10 mouse cellular contexts compared by ENCODE assay signal in the genomic region with DNA sequence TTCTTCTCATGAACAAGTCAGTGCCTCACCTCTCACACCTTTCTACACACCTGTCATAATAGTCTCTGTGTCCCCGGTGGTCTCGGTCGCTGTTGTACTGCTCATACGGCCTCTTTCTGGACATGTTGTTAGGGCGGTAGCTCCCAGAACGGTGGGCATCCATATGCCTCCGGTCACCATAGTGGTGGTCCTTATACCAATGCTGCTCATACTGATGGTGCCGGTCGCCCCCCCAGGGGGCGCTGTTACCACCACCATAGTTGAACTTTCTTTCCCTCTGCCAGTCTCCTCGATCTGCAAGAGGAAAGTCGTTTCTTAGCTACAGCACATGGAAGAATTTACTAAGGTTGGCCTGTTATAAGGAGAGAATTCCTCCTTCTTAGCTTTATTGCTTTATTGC.
DNase-seq lines count a peak whose midpoint lies in the region; ATAC-seq and TF ChIP-seq lines count a peak whose summit lies in the region.
"Had no signal": no experiment of that assay in that cellular context is flagged by ENCODE, and none has a peak within 500 bp of the region (broad histone marks: within the 10 kb centered on the region; RNA-seq: fewer than 3 reads in every experiment).

No protein-coding gene starts in this region.

- peaks cover 53% of the 10 kb centered on the region for H3K36me3 ChIP-seq in ES-Bruce4 (ENCODE audit: control insufficient read depth, insufficient read depth, low read length, poor library complexity, severe bottlenecking)

- H3K4me1 ChIP-seq in ES-Bruce4 (ENCODE audit: control insufficient read depth, insufficient read depth, low read length): no peaks in the 10 kb centered on the region
- H3K4me1 ChIP-seq: kidney, embryonic 15.5 days had no signal

- TF ChIP-seq EP300 in ES-Bruce4 (IDR thresholded peaks at IDR 0.05; ENCODE audit: insufficient read depth, low read depth, low read length): no peak

- no peak overlapping the region for H3K4me3 ChIP-seq in layer of hippocampus, adult 2 months
- no peak overlapping the region for H3K4me3 ChIP-seq in ES-Bruce4 (ENCODE audit: low read depth, low read length)
- H3K4me3 ChIP-seq: kidney, embryonic 15.5 days had no signal

- peak; percentile 81 for TF ChIP-seq CTCF in layer of hippocampus, adult 2 months (conservative IDR thresholded peaks at IDR 0.05)
- TF ChIP-seq CTCF in ES-Bruce4 (IDR thresholded peaks at IDR 0.05; ENCODE audit: low read depth, low read length): peak; percentile 62

- DNase-seq in CD4-positive, CD25-positive, alpha-beta regulatory T cell, adult 2 months (ENCODE audit: low read depth, low spot score): peak; percentile 45
- no peak for DNase-seq in layer of hippocampus, adult 2 months (ENCODE audit: low spot score in 2 of 2)
- no peak for DNase-seq in layer of hippocampus, adult 9-10 months (ENCODE audit: low spot score)
- DNase-seq in induced T-regulatory cell, adult 2 months (ENCODE audit: low read depth): peak; percentile 46
- DNase-seq in urinary bladder, postnatal 10 days (ENCODE audit: low spot score): no peak
- DNase-seq in urinary bladder, adult 18-20 months (ENCODE audit: low spot score in 2 of 2): no peak
- DNase-seq: cerebellum, adult 18-20 months had no signal

- H3K27me3 ChIP-seq in ES-Bruce4 (ENCODE audit: control insufficient read depth, insufficient read depth, low read length, poor library complexity, severe bottlenecking): no peaks in the 10 kb centered on the region
- H3K27me3 ChIP-seq: kidney, embryonic 15.5 days had no signal

- H3K27ac ChIP-seq in layer of hippocampus, adult 2 months: no peak overlapping the region
- no peak overlapping the region for H3K27ac ChIP-seq in ES-Bruce4 (ENCODE audit: insufficient read depth, low read length)
- H3K27ac ChIP-seq: kidney, embryonic 15.5 days had no signal

- ATAC-seq in CD4-positive, CD25-positive, alpha-beta regulatory T cell, adult 4 months: no peak

- no peaks in the 10 kb centered on the region for H3K9me3 ChIP-seq in ES-Bruce4 (replicated peaks; ENCODE audit: control insufficient read depth, insufficient read depth, low read length, poor library complexity, severe bottlenecking)
- H3K9me3 ChIP-seq: kidney, embryonic 15.5 days had no signal

- TF ChIP-seq POLR2A in ES-Bruce4 (IDR thresholded peaks at IDR 0.05; ENCODE audit: insufficient read depth, low read length): no peak

- no peak overlapping the region for H3K9ac ChIP-seq in ES-Bruce4 (ENCODE audit: low read depth, poor library complexity, severe bottlenecking)
- H3K9ac ChIP-seq: kidney, embryonic 15.5 days had no signal

Comparison
In these comparisons a context has a peak if more than half of its experiments do, and no peak if none do; other contexts are left out.
1. DNase-seq: peak in CD4-positive, CD25-positive, alpha-beta regulatory T cell, adult 2 months (single experiment) and induced T-regulatory cell, adult 2 months (single experiment); none in layer of hippocampus, adult 2 months (0 of 2), layer of hippocampus, adult 9-10 months (single experiment), urinary bladder, postnatal 10 days (single experiment) and urinary bladder, adult 18-20 months (0 of 2).